Mouse (Mus musculus) bone marrow, adult 2 months (tissue): ENCODE results near the gene Fthl17f. TPM values are rescaled to one million over a fixed set of nuclear protein-coding genes. Genes with fewer than 3 reads are reported as not detected.

Source experiments
- H3K27ac ChIP-seq: fragments of 200-500 bp; 2 replicates; pipeline ENCODE4 v1.5.1; 2012; ENCODE audit warnings: low read depth, mild to moderate bottlenecking, control low read depth, inconsistent platforms, low read length; ENCODE audit not compliant: control insufficient read depth, poor library complexity, insufficient read depth
- H3K4me1 ChIP-seq: fragments of 200-500 bp; 2 replicates; pipeline ENCODE4 v1.6.1; 2011; ENCODE audit warnings: low read length; ENCODE audit not compliant: control insufficient read depth, insufficient read depth
- H3K4me3 ChIP-seq: fragments of 200-500 bp; replicated peaks from 2 replicates; pipeline ENCODE3; 2011; ENCODE audit warnings: mild to moderate bottlenecking, low read depth, low read length, control low read depth; ENCODE audit not compliant: control insufficient read depth
- CTCF ChIP-seq: fragments of 200-500 bp; IDR thresholded peaks from 2 replicates; pipeline ENCODE4 v1.5.1; 2011; ENCODE audit warnings: low read length, control low read depth; ENCODE audit not compliant: control insufficient read depth, insufficient read depth
- POLR2A ChIP-seq: fragments of 200-500 bp; IDR thresholded peaks from 2 replicates; pipeline ENCODE4 v1.6.1; 2011; ENCODE audit warnings: low read depth, mild to moderate bottlenecking, control low read depth, low read length, borderline replicate concordance; ENCODE audit not compliant: control insufficient read depth
- WGBS: fragments of 180-500 bp; shearing (Covaris S2); methylation state at CpG from one replicate; pipeline ENCODE4 v1.1.7; 2018; 5-methylcytosine and 5-hydroxymethylcytosine counted together
- polyA plus RNA-seq: library from polyadenylated mRNA; stranded (reverse); fragments of >200 nt; gene quantifications from 2 replicates; pipeline ENCODE4 v1.2.4, GENCODE M21; 2011; ENCODE audit warnings: low replicate concordance; ENCODE audit not compliant: missing spikeins, insufficient read depth, insufficient read length

Fthl17f gene
- polyA plus RNA-seq, 1 experiment, result not detected

DNA sequence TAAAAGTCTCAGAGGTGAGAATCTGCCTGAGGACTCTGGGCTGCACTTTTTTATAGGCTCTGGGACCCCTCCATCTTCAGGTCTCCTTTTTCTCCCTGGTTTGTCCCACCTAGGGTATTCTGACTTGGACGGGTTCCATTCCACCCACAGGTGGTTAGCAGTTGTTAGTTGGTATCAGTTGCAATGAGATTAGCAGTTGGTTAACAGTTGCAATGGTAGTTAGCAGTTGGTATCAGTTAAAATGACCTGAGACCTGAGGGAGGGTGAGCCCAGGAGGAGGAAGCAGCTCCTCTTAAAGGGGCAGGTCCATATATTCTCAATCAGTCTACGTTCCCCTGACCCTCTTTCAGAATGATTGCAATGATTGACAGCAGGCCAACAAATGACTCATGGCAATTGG lies 47.6 kb downstream of the Fthl17f start:
- no peak overlapping the region for H3K4me3 ChIP-seq
- WGBS, result 44% methylated on average over 2 of the region's 2 CpGs
- TF ChIP-seq CTCF (no peak), POLR2A (no peak)
- H3K27ac ChIP-seq, result no peak overlapping the region
- H3K4me1 ChIP-seq, result no peaks in the 10 kb centered on the region

Other genes with a start within 250 kb of the Fthl17f start
- not detected in 2 replicates for gene Gm6592, start 219.0 kb upstream of the Fthl17f start, polyA plus RNA-seq
- gene Gm5751, start 188.8 kb upstream of the Fthl17f start, polyA plus RNA-seq, result not detected in 2 replicates
- gene B630019K06Rik, start 170.6 kb upstream of the Fthl17f start, polyA plus RNA-seq, result 0.57 and 0.63 TPM in 2 replicates
- not detected in 2 replicates for gene Fthl17b, start 100.0 kb upstream of the Fthl17f start, polyA plus RNA-seq
- gene Fthl17c, start 86.5 kb upstream of the Fthl17f start, polyA plus RNA-seq, result not detected in 2 replicates
- not detected in 2 replicates for gene Fthl17d, start 76.3 kb upstream of the Fthl17f start, polyA plus RNA-seq
- gene Fthl17e, start 29.5 kb upstream of the Fthl17f start, polyA plus RNA-seq, result not detected in 2 replicates
- gene 4930402K13Rik, start 41.5 kb downstream of the Fthl17f start, polyA plus RNA-seq, result not detected in 2 replicates
- gene Lancl3, start 136.9 kb downstream of the Fthl17f start, polyA plus RNA-seq, result 0.87 TPM in 1 of 2 replicates, not detected in the other
- 2.9 TPM in 1 of 2 replicates, not detected in the other for gene Gm14862, start 193.9 kb downstream of the Fthl17f start, polyA plus RNA-seq
- gene Xk, start 209.7 kb downstream of the Fthl17f start, polyA plus RNA-seq, result 6.5 TPM in 2 replicates
- gene H2al1m, start 220.7 kb downstream of the Fthl17f start, polyA plus RNA-seq, result 3.2 TPM in 1 of 2 replicates, not detected in the other